Mouse (Mus musculus) spleen, postnatal 36 days (tissue): ENCODE data around the gene Ddx39.
A peak's percentile ranks its signal among the peaks of the same experiment; 100 is the strongest.

Source experiments
- DNase-seq, 2 experiments: peaks; one replicate each; pipeline ENCODE4 v3.0.0; 2022; ENCODE audit warnings: low spot score in 2 of 2, mixed read lengths in 1 of 2

The Ddx39 gene

GRCm38 (mm10) chr8:83737346-83737745 lies 22.4 kb downstream of the Ddx39 start:
- no peak for DNase-seq

DNA sequence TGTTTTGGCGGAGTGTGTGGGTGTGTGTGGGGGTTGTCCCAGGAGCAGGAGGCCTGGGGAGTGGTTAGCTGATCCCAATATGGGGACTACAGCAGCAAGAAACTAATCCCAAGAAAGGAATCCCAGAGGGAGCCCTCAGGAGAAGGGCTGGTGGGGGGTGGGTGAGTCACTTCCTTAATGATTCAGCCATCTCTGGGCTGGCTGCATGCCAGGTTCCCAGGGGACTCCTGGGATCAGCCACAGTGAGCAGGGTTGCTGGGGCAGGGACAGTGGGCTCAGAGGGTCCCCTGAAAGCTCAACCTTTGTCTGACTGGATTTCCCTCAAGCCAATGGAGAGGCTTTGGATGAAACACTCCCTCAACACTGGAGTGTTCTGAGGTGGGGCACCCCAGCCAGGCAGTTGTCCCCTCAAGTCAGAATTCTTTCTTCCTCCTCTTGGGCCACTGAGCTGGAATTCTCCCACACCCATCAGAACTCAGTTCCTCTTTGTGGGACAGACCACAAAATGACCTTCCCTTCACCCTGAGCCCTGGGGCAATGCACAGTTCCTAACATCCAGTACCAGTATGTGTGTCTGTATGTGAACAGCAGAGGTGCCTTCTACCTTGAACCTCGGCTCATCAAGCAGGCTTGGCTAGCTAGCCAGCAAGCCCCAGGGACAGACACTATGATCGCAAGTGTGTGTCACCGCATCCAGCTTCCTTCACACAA lies 23.0 kb downstream of the Ddx39 start:
- peak; percentile 74 to 81 for DNase-seq

DNA sequence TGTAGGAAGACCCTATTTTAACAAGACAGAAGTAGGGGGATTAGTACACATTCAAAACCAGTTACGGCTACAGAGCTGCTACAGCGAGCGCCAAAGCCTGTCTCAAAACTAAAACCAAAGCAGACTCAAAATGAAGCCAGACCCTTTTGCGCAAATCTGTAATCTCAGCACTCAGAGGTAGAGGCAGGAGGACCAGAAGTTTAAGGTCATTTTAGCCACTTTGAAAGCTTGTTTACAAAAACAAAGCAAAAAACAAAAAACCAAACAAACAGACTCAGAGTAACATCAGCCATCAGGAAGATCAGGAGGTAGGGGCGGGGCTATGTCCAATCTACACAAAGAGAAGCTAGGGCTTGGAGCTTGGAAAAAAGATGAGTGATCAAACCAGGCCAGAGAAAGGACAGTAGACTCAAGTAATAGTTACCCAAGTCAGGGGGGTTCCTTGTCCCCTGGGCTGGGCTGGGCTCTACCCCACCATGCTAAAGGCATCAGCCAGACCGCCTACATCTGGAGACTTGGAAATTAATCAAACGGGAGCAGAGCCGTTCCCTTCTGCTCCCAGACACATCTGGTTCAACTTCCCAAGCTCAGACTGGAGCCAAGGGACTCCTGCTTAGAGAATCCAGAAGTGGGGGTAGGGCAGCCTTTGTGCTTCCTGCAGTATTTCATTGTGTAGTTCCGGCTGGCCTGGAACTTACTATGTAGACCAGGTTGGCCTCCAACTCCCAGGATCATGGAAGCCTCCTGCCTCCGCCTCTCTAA lies 24.2 kb downstream of the Ddx39 start:
- DNase-seq: no peak

DNA sequence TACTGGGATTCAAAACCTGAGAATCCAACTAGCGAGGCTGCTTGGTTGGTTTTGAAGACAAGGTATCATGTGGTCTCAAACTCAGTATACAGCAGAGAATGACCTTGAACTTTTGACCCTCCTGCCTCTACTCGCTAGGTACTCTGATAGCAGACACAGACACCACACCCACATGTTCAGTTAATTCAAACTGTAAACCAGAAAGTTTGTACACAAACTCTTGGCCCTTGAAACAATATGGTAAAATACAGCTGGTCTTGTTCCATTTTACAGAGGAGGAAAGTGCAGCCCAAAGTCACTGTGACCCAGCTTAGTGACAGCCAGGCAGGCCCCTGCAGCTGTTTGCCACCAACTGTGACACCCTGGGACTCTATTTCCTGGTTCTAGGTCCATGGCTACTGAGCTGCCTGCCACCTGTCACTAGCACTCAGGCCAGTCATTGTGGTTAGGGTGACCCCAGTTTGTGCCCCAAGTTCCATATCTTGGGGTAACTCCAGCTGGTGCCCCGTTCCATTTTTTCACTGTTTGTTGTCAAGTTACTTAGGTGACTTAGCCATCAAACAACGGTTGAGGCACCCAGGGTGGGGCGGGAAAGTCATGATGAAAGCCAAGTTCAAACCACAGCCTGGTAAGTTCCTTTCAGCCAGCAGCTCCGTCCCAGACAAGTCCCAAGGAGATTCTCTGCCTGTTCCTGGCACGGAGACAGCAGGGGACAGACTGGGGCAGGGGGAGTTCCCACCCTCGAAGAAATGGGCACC lies 24.9 kb downstream of the Ddx39 start:
- peak; percentile 71 to 73 for DNase-seq

DNA sequence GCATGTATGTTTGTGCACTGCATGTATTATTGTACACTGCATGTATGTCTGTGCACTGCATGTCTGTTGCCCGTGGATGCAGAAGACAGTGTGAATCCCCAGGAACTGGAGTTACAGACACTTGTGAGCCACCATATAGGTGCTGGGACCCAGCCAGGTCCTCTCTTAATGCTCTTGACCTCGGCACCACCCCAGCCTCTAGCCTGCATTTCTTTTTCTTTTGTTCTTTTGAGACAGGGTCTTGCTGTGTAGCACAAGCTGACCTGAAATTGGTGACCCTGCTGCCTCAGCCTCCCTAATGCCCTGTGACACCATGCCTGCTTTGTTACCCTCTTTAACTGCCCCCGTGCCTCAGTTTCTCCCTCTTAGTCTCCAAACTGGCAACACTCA lies 25.6 kb downstream of the Ddx39 start:
- no peak for DNase-seq

GRCm38 (mm10) chr8:83740976-83741741 lies 26.2 kb downstream of the Ddx39 start, which contains the start of gene Adgre5:
Gene Adgre5 (minus strand): TSS chr8:83741326.
- peak; percentile 77 to 78 for DNase-seq

- DNase-seq: peak; percentile 70 to 80
Measured at GRCm38 (mm10) chr8:83741849-83742655, 27.1 kb downstream of the Ddx39 start.

DNA sequence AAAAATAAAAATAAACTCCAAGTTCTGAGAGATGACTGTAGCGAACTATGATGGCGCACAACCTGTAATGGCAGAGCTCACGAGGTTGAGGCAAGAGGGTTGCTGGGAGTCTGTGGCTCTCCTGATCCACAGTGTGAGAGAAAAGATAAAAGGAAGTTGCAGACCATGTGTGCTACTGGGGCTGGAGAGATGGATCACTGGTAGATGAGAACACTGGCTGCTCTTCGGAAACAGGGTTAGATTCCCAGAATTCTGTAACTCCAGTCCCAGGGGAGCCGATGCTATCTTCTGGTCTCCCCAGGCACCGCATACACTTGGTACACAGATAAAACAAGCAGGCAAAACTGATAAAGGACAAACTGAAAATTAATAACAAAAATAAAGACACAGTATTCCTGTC lies 28.0 kb downstream of the Ddx39 start:
- DNase-seq: no peak

DNA sequence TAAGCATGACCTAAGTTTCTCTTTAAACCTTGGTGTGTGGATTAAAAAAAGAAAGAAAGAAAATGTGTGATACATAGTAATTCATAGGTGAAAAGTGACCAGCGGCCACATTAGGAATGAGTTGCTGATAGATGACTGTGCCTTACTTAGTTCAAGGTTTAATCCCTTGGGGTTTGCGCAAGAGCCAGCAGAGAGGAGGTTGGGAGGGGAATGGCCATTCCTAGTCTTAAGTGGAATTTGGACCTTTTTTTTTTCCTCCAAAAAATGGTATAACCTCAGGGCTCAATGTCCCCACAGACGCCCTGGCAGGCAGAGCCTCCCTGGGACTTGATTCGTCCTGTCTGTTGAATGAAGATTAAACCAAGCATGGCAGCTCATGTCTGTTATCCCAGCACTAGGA lies 29.1 kb downstream of the Ddx39 start:
- DNase-seq: no peak

DNA sequence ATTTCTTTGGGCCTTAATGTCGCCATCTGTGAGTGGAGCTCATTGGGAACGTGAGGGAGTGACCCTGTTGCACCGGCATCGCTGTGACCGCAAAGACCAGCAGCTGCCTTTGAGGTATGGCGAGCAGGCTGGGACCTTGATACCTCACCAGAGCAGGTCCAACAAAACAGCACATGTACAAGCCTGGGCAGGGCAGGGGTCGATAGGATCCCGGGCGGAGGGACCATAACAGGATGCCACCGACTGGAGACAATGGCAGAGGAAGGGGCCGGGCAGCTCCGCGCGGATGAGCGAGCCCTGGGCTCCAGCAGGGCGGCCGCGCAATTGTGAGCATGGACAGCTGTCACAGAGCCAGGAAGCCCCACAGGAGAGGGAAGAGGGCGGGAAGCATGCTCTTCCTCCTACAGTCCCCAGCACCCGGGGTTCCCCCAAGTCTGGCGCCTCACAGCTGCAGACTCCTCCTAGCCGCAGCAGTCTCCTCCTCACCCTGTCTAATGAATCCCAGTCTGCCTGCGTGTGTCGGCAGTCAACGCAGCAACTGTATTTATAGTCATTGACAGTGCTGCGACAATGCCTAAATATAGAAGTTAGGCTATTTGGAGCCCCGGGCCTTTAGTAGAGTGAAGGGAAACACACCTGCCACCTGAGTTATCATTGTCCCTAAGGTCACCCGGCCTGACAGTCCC lies 32.8 kb downstream of the Ddx39 start:
- peak; percentile 79 to 81 for DNase-seq

DNA sequence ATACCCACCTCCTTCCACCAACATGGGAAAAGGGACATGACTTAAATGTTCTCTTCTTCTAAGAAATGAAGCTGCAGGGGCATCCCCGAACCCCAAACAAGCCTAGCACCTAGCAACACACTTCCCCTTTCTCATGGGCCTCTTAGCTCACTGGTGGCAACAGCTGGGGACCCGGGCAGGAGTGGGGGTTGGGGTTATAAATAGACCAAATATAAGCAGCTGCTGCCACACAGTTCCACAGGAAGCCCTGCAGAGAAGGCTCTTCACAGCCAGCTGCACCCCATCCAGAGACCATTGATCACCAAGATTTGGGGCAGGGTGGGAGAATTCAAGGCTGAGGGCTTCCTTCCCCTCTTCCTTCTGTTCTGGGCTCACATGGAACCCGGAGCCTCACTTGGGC lies 33.7 kb downstream of the Ddx39 start:
- DNase-seq: peak; percentile 95

- DNase-seq: no peak
Measured at GRCm38 (mm10) chr8:83749265-83749664, 34.3 kb downstream of the Ddx39 start.

- no peak for DNase-seq
Measured at GRCm38 (mm10) chr8:83754149-83754548, 39.2 kb downstream of the Ddx39 start.

DNA sequence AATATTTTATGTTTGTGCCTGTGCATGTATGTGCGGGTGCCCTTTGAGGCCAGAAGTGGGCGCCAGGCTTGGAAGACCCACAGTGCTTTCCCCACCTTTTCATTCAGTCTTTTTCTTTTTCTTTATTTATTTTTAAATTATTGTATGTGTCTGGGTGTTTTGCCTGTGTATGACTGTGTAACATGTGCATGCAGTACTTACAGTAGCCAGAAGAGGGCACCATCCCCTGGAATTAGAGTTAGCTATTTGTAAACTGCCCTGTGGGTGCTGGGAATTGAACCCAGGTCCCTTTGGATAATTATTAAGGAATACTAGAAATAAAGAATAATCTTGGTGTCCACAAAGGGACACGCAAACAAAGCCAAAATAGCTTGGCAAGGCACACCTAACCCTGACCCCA lies 41.3 kb downstream of the Ddx39 start:
- no peak for DNase-seq

- DNase-seq: no peak
Measured at GRCm38 (mm10) chr8:83757084-83757607, 42.2 kb downstream of the Ddx39 start.

- DNase-seq: peak; percentile 62 to 66
Measured at GRCm38 (mm10) chr8:83758298-83758697, 43.3 kb downstream of the Ddx39 start.

GRCm38 (mm10) chr8:83759231-83759759 lies 44.3 kb downstream of the Ddx39 start:
- DNase-seq: no peak

GRCm38 (mm10) chr8:83764116-83764515 lies 49.1 kb downstream of the Ddx39 start:
- no peak for DNase-seq

DNA sequence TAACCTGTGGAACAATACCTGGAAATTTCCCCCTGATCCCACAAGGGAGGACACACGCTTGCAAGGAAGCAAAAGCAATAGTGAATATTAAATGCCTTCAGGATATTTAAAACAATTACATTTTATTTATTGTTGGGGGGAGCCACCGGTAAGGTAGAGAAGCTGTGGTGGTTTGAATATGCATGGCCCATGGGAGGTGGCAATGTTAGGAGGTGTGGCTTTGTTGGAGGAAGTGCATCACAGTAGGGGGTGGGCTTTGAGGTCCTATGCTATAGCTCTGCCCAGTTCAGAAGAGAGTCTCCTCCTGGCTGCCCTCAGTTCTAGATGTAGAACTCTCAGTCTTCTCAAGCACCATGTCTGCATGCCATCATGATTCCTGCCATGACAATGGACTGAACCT lies 49.7 kb downstream of the Ddx39 start:
- DNase-seq: no peak

- no peak for DNase-seq
Measured at GRCm38 (mm10) chr8:83765663-83766062, 50.7 kb downstream of the Ddx39 start.
